Mouse (Mus musculus): ENCODE measurements around the gene Nfatc3.

Gene Nfatc3

DNA sequence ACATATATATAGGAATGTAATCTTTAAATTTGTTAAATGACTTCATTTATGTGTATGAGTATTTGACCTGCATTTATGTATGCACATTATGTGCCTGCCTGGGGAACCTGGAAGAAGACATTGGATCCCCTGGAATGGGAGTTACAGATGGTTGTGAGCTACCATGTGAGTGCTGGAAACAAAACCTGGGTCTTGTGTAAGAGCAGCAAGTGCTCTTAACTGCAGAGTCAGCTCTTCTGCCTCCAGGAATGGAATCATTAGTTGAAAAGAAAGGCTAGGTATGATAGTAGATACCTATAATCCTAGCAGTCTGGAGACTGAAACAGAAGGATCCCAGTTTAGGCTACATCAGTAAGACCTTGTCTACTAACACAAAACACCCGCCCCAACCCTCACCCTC lies 67.4 kb downstream of the Nfatc3 start:
- DNase-seq (ENCODE audit: low spot score) = no peak

DNA sequence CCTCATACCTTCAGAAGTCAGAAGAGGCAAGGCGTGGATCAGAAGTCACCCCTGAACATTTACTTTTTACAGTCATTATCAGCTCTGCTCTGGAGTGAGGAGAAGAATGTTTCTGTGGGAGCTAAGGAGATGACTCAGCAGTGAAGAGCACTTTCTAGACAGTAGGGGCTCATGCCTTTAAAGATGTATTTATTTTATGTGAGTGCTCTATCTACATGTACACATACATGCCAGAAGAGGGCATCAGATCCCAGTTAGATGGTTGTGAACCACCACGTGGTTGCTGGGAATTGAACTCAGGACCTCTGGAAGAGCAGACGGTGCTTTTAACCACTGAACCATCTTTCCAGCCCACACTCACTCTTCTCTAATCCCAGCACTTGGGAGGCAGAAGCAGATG lies 68.4 kb downstream of the Nfatc3 start:
- no peak for DNase-seq (ENCODE audit: low spot score)

DNA sequence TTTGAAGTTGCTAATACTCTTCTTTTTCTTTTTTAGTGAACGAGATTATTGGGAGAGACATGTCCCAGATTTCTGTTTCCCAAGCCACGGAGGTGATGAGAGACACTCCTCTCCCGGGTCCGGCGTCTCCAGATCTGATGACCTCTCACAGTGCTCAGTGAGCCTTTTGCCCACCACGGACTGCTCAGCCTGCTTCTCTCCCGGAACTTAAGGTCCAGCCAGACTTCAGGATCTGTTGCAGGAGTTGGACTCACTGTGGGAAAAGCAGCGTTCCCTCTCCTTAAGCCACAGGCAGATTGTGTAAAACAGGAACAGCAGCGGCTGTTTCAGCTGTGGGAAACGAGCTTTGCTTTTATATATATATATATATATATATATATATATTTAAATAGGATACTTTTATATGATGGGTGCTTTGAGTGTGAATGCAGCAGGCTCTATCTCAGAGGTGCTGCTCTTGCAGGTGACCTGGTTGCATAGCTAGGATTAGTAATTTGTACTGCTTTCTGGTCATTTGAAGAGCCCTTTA lies 69.3 kb downstream of the Nfatc3 start:
- no peak for DNase-seq (ENCODE audit: low spot score)

DNA sequence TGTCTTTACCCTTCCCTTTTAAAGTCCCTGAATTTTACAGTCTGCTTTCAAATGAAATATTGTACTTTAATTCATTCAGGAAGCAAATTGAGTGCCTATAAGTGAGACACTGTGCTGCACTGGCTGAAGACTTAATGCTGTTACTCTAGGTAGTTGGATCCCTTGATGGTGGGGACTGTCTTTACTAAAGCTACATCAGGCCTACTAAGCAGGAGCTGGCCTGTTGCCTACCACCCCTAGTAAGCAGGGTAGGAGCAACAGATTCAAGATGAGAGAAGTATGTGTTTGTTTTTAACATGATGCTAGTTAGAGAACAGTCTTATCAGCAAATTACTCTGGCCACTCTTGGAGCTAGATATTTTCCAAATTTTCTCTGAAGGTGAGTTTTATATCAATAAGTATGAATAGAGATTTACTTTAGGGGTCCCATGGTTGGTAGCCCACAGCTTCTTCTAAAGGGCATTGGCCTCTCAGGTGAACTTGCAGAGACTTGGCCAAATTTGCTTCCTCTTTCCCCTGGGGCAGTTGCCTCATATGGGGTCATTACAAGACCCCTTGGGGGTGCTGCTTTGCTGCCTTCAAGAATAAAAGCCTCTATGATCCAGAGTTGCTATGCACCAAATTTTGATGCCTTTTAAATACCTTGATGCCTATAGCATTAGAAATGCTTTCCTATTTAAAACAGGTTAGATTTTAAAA lies 70.7 kb downstream of the Nfatc3 start:
- DNase-seq (ENCODE audit: low spot score) = no peak

DNA sequence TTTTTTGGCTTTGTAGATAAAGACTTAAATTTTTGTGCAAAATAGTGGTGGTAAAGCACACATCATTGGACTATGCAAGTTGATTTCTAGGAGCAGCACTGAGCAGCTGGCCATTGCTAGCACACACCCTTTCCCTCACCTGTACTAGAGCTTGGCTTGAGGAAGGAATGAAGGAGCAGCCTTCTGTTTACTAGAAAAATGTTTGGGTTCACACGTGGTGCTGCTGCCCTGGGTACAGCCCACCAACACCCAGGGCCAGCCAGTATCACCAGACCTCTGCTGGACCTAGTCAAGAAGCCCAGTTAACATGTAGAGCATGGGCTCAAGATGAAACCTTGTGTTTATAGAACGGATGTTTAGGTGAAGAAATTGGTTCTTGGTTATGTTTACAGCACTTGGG lies 71.4 kb downstream of the Nfatc3 start:
- no peak for DNase-seq (ENCODE audit: low spot score)

DNA sequence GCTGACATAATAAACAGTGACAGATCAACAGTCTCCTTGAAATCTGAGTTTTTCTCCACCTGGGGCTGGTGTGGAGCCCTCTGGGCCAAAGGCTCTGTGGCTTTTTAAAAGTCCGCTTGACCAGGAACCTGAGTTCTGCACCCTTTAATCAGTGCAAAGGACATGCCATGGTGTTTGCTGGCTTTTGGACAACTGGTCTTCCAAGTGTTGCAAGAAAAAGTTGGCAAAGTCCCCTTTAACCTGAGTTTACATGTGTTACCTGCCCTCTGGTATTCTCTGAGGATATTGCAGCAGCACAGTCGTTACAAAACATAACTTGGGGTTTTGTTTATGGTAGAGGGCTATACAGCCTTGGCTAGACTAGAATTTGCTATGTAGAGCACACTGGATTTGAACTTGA lies 71.9 kb downstream of the Nfatc3 start:
- no peak for DNase-seq (ENCODE audit: low spot score)

DNA sequence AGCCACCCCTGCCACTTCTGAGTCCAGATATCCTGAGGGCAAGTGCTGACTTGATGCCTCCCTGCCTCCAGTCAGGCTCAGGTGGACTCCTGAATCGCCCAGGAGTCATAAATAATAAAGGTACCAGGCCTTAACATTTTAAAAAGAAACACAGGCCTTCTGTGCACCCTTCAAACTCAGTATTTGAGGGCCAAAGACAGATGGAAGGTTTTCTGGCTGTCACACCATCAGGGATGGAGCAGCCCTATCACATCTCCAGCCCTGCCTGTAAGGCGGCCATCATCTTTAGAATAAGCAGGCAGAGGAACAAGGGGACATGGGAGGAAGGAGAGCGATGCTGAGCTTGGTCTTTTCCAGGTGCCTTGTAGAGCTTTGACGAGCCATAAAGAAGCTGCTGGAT lies 72.4 kb downstream of the Nfatc3 start:
- DNase-seq (ENCODE audit: low spot score) = no peak

DNA sequence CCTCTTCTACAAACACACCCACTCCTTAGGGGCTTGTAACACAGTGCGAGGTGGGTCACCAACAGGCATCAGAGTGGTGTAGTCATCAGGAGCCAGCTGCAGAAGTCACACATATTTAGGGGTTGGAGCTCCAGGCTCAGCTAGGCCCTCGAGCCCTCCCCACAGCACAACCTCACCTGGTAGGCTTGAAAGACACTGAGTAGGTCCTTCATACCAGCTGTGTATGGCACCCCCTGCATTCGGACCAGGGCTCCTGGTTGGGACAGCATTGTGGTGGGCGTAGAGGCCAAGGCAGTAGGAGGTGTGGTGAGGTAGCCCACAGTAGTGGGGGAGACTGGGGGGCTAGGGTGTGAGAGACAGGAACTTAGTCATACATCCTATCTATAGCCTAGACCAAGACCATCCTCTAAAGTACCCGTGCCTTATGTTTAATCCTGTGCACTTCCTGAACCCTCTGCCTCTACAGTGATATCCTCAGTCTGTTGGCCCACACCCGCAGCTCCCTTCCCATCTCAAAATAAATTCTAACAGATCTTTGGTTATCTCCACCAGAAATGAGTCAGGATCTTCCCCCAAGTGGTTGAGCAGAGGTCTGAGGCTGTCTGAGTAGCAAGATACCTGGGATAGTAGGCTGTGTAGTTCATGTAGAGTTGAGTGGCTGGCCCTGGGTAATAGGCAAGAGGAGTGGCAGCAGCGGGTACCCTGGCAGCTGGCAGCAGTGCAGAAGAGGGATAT lies 73.0 kb downstream of the Nfatc3 start:
- DNase-seq (ENCODE audit: low spot score) = no peak

DNA sequence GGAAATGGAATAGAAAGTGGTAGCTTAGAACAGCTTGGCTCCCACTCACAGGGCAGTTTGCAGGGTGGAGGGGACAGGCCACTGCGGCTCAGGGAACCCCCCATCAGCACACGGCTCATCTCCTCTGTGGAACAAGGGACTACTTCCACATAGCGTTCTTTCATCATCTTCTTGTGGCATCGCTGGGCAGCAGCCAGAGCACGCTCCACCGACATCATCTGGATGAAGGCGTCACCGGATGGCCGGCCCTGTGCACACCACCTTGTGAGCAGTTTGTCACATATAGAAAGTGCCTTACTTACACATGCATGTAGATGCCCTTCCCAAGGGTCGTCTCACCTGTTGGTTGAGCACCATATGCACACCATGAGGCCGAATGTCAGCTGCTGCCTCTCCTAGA lies 73.7 kb downstream of the Nfatc3 start:
- no peak for DNase-seq (ENCODE audit: low spot score)

DNA sequence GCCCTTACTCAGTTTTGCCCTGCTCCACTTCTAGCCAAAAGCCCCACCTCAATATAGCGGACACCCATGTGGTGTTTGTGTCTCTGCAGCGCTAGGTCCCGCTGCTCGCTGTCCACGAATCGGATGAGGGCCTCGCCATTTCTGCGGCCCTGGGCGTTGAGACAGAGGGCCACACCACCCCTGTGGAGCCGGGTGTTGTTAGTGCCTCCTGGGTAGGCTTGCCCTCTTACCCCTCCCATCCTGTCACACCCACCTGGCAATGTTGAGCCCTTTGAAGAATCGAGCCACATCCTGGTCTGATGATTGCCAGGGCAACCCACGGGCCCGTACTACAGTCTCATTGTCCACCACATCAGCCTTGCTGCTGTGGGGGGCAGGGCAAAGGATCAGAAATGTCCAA lies 74.9 kb downstream of the Nfatc3 start:
- DNase-seq (ENCODE audit: low spot score) = no peak

DNA sequence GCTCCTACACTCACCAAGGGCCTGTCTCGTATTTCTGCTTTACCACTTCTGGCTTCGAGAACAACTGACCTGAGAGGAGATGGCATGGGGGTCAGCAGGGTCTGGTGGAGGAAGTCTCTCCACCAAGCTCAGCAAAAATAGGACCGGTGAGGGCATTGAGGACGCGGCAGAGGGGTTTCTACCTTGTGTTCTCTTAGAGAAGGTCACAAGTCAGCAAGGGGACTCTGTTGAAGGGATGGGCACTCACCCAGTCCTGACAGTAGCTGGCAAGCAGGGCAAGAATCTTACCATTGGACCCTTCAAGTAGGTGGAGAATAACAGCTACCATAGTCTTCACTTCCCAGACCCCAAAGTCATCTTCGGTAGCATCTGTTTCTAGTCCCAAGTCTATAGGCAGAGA lies 75.3 kb downstream of the Nfatc3 start:
- no peak for DNase-seq (ENCODE audit: low spot score)

DNA sequence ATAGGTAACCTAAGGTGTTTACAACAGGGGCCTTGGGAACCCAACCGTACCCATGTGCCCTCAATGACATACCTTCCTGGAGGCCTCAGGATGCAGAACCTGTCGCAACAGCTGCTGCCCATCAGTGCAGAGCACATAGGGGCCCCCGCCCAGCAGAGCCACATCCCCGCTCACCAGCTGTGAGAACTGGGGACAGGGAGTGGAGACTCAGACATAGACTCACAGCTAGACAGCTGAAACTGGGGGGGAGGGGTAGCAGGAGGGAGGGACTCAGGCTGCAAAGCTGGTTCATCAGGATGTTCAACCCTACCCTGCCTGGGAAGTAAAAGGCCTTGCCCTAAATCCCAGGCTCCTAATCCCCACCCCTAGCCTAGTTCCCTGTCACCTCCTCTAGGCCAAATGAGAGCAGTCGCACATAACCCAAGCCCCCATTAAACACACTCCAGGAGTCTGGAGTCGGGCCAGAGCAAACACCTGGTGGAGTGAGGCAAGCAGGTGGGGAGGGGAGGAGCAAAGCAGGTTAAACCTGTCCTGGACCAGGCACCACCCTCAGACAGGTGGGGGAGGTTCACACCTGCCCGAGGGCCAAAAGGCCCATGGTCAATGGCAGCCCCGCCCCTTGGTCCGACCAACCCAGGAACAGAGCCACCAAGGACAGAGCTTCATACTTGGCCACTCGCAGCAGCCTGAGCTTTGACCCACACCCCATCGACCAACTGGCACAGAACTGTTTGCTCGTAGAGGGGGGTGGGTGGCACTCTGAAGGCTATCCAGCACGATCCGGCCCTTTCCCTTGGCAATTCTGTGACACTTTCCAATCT lies 76.3 kb downstream of the Nfatc3 start:
- no peak for DNase-seq (ENCODE audit: low spot score)

DNA sequence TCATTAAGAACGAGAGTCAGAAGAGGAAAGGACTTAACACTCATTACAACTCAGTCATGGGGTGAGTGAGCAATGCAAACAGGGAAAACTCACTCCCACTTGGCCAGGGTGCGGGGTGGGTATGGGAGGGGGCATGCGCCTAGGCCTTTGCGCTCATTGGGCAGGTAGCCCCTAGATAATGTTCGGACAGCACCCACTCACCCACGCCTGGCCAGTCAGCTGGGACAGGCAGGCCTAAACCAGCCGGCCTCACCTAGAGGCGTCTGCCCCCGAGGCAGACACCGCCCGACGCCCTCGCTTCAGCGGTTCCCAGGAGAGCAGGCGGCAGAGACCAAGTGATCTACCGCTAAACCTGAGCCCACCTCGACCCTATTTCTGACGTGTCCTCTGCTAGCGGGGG lies 77.0 kb downstream of the Nfatc3 start:
- no peak for DNase-seq (ENCODE audit: low spot score)

DNA sequence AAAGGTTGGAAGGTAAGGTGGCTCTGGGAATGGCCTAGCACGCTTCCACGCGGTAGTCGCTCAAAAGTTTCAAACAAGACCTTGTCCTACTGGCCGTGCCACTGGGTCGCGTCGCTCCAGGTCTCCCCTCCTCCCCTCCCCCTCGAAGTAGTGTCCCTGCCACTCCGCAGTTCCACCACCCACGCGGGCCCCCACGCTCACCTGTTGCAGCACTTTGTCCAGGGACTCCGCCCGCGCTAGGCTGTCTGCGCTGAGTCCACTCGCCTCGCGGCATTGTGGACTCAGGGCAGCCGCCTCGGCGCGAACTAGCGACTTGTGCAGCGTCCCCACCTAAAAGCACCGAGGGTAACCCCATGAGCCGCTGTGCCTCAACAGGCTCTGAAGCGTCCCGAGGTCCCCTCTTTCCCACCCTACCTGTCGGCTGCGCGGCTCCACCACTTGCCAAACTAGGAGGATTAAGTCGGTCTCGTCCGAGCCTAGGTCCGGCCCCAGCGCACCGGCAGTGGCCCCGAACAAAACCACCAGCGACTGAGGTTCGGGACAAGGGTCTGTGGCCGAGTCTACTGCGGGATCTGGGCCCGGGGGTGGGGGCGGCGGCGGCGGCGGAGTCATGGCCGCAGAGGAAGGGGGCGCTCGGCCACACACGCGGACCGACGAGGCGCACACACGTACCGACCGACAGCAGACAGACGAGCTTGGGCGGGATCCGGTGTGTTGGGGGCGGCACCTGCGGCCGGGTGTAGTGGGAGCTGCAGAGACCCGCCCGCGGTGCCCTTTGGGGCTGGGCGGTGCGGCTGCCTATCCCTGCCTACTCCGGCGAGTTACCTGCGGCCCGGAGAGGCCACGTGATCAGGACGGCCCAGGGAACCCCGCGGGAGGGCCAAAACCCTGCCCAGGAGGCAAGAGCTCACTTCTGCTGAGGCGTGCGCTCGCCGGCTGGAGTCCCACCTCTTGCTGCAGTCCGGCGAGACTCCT lies 77.8 kb downstream of the Nfatc3 start, which contains the start of gene Esrp2:
Gene Esrp2, minus strand, starts transcription at position 819 of the 975 bp plus-strand sequence.
- DNase-seq (ENCODE audit: low spot score) = no peak

DNA sequence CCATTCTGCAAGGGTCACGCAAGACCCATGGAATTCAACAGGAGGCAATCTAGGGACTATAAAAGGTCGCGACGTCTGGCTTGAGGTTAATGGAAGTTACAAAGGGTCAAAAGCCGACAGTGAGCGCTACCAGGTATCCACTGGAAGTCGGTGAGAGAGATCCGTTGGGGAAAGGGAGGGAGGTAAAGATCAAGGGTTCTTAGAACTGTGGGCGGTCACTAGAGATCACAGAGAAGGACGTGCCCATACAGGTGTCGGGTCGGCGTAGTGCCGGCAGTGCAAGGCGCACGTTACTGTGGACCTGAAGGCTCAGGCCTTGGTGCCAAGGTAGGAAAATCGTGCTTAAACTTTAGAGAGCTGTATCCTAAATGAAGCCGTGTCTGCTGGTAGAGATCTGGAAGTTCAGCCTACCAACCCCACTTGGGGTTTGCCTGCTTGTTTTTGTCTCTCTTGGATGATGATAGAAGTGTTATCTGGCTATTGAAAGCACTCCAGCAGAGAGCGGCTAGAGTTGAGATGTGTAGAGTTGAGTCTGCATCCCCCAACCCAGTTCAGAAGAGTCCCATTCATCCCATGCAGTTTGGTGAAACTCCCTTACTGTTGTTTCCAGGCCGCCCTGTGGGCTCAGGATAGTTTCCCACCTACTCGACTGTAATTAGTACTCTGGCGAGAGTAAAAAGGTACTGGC lies 78.7 kb downstream of the Nfatc3 start:
- DNase-seq (ENCODE audit: low spot score) = no peak

DNA sequence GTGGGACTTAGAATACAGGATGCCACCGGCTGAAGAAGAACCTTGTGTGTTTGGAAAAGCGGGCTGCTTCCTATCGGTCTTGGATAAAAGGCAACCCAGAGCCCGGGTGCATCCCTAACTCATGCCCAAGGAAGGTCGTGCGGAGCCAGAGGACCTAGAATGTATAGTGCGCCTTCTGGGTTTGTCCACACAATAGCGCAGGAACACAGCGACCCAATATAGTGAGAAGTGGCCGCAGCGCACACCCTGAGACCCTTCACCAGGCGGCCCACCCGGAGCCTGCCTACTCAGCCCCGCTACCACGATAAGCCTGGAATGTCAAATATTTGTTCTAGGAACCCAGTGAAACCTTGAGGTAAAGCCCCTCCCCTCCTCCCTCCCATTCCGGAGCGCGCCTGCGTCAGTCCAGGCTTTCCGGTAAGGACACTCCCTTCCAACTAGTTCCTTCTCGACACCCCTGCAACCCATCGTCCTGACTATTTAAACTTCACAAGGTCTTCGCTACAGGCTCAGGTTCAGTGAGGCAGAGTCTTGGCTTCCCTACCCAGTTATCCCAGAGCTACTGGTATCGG lies 79.4 kb downstream of the Nfatc3 start:
- DNase-seq (ENCODE audit: low spot score) = peak; percentile 53

DNA sequence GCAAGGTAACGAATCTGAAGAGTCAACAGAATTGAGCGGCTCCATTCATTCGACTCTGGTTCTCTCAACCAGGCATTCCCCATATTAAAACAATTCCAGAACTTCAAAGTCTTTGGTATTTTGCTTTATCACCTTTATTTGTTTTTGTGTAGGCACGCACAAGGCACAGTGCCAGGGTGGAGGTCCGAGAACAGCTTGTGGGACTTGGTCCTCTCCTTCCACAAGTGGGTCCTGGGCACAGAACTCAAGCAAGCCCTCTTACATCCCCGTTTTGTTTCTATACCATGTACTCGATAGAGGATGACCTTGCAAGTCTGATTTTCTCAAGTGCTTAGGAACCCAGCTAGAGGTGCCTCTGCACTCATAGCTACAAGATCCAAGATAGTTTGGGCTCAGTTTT lies 80.0 kb downstream of the Nfatc3 start:
- DNase-seq (ENCODE audit: low spot score) = no peak

DNA sequence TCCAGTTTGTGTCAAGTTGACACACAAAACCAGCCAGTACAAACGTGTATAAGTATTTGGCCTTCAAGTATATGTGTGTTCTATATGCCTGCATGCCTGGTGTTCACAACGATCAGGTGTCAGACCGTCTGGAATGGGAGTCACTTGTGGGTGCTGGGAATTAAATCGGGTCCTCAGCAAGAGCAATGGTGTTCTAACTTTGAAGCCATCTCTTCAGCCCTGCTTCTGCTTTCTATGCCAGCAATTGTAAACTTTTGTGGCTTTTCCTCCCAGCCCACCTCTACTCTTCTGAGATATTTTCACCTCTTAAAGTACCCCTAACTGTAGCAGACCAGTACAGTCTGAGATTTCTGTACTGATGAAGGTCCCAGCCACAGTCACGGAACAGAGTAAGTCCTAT lies 81.6 kb downstream of the Nfatc3 start:
- no peak for DNase-seq (ENCODE audit: low spot score)

DNA sequence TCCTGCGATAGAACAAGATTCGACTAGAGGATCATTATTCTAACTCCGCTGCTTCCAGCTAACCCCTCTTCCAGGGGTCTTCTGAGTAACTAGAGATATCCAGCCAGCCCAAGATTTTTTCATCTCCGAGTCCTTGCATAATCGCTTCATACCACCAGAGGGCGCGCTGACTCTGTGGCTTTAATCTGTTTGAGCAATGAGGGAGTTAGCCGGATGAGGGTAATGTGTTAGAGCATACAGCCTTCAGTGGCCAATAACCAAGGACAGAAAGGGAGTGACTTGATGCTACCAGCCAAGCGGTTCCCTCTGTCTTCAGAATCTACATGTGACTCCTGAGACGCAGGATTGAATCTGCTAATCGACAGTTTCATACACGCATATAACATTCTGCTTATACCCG lies 82.1 kb downstream of the Nfatc3 start:
- DNase-seq (ENCODE audit: low spot score) = peak; percentile 93

DNA sequence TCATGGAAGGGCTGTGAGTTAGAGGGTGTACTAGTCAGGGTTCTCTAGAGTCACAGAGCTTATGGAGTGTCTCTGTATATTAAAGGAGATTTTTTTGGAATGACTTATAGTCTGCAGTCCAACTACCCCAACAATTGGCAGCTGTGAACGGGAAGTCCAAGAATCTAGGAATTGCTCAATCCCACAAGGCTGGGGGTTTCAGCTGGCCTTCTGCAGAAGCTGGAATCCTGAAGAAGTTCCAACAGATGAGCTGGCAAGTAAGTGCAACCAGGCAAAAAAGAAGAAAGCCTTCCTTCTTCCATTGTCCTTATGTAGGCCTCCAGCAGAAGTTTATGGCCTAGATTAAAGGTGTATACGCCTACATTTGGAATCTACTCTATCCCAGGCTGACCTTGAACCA lies 86.7 kb downstream of the Nfatc3 start:
- DNase-seq (ENCODE audit: low spot score) = peak; percentile 86

DNA sequence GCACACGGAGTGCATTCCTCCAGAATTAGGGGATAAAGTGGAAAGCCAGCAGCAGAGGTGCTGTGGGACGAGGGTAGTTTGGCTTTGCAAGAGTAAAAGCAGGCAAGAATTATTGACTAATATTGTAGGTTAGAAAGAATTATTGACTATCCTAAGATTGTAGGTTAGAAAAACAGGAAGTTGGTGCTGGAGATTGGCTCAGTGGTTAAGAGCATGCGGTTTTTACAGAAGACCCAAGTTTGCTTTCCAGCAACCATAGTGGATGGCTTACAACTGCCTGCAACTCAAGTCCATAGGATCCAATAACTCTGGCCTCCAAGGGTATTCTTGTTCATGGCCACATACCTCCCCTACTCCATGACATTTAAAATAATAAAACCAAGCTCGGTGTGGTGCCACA lies 87.4 kb downstream of the Nfatc3 start:
- DNase-seq (ENCODE audit: low spot score) = no peak

All from adipocyte (in vitro differentiated cells).